Mouse (Mus musculus) ES-E14 (cell line): ENCODE data around the gene Hfe2. TPM values are rescaled to one million over a fixed set of nuclear protein-coding genes. Genes with fewer than 3 reads are reported as not detected.

Source experiments
- DNase-seq: peaks from one replicate; pipeline ENCODE4 v3.0.0-alpha.2; 2013; ENCODE audit warnings: low read depth, low spot score
- H3K27ac ChIP-seq: 2 replicates; pipeline ENCODE4 v1.5.1; 2012; ENCODE audit warnings: low read depth, mild to moderate bottlenecking, low read length, moderate library complexity, mixed read lengths; ENCODE audit not compliant: poor library complexity, insufficient read depth, severe bottlenecking
- H3K36me3 ChIP-seq: 2 replicates; pipeline ENCODE4 v1.6.1; 2012; ENCODE audit warnings: mild to moderate bottlenecking, low read length, moderate library complexity, mixed read lengths; ENCODE audit not compliant: control insufficient read depth, poor library complexity, insufficient read depth, severe bottlenecking
- H3K4me1 ChIP-seq, 2 experiments: fragments of 150-350 bp in 1 of 2; sonication (generic) in 1 of 2; 2 replicates each; pipeline ENCODE4 v1.6.1; 2012; ENCODE audit warnings: low read length in 2 of 2, mild to moderate bottlenecking in 1 of 2, mixed read lengths in 1 of 2; ENCODE audit not compliant: control insufficient read depth in 2 of 2, insufficient read depth in 2 of 2, poor library complexity in 1 of 2
- H3K4me3 ChIP-seq, 2 experiments: fragments of 150-350 bp in 1 of 2; sonication (generic) in 1 of 2; 2 replicates each; pipeline ENCODE4 v1.5.1; 2012; ENCODE audit warnings: low read length in 2 of 2, low read depth in 1 of 2, mild to moderate bottlenecking in 1 of 2, mixed read lengths in 1 of 2; ENCODE audit not compliant: insufficient read depth in 1 of 2, poor library complexity in 1 of 2, severe bottlenecking in 1 of 2
- H3K9ac ChIP-seq: 2 replicates; pipeline ENCODE4 v1.6.1; 2012; ENCODE audit warnings: low read depth, mild to moderate bottlenecking, low read length, mixed read lengths; ENCODE audit not compliant: poor library complexity, insufficient read depth, severe bottlenecking
- H3K9me3 ChIP-seq: fragments of 150-350 bp; sonication (generic); 2 replicates; pipeline ENCODE4 v1.6.1; 2012; ENCODE audit warnings: low read depth, mild to moderate bottlenecking, low read length; ENCODE audit not compliant: control insufficient read depth, insufficient read depth
- CHD2 ChIP-seq: IDR thresholded peaks from 2 replicates; pipeline ENCODE4 v1.6.1; 2014; ENCODE audit warnings: mild to moderate bottlenecking, low read depth, low read length, inconsistent platforms
- HCFC1 ChIP-seq: IDR thresholded peaks from 2 replicates; pipeline ENCODE4 v1.6.1; 2012; ENCODE audit warnings: low read length, inconsistent platforms, borderline replicate concordance; ENCODE audit not compliant: insufficient read depth
- MAFK ChIP-seq: IDR thresholded peaks from 2 replicates; pipeline ENCODE4 v1.6.1; 2014; ENCODE audit warnings: mild to moderate bottlenecking, low read depth, low read length, inconsistent platforms; ENCODE audit not compliant: insufficient read depth
- ZC3H11A ChIP-seq: IDR thresholded peaks from 2 replicates; pipeline ENCODE4 v1.6.1; 2012; ENCODE audit warnings: low read depth, mild to moderate bottlenecking, inconsistent platforms, low read length, borderline replicate concordance
- ZNF384 ChIP-seq: IDR thresholded peaks from 2 replicates; pipeline ENCODE4 v1.6.1; 2012; ENCODE audit warnings: low read depth, low read length, inconsistent platforms
- in situ Hi-C, 2 experiments: fragments of 600-800 bp; cut with MboI; formaldehyde crosslinking; loops; one replicate each; pipeline ENCODE4 v1.15.1; 2025; ENCODE audit warnings: low sequenced_read_pairs in 2 of 2, inconsistent platforms in 1 of 2; ENCODE audit not compliant: unreplicated experiment in 2 of 2
- total RNA-seq: library from RNA; depleted of rRNA; stranded (reverse); fragments of 300-350 nt; gene quantifications from 2 replicates; pipeline ENCODE4 v1.2.3, GENCODE M21; 2012

Gene Hfe2
- total RNA-seq, 1 experiment, result 1.0 TPM

DNA sequence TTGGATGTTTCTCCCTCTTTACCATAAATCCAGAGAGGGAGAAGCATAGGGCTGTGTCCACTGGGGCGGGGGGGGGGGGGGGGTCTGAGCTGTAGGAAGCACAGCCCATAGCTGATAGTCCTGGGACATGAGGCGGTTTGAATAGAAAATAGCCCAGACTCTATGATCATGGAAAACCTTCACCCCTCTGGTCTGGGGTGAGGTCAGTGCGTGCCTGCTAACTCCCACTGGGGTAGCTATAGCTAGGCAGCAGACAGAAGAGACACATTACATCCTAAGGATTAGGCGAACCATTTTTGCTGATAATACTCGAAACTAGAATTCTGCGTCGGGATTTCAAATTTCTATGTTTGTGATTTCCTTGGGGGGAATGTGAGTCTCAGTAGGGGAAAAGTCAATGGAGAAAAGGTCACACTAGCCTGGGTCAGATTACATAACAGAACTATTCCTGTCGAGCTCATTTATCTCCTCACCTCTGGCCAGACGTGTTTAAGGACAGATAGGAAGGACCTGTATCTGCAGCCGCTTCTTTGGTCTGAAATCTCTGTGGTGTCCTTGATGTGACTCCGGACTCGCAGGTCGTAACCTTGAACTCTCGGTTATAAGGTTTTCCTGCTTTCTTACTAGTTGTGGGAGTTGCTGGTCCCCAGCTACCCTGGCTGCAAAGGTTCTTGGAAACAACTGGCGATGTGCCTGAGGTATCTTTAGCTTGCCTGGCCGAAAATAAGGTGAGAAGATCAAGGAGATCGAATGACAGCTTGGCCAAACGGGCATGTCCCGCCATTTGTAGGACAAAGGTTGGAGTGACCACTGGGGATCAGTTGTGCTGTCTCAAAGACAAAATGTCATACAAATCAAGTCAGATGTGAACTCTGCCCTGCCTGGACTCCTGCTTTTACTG is 48.9 kb downstream of the Hfe2 start:
- Histone ChIP-seq H3K4me3 (no peak overlapping the region; a peak in 1 of 4 replicates), H3K9me3 (no peaks in the 10 kb centered on the region), H3K36me3 (no peaks in the 10 kb centered on the region), H3K27ac (no peak overlapping the region; the same call in 1 of the 2 replicates), H3K9ac (peak overlapping the region; percentile 38; the same call in 1 of the 2 replicates), H3K4me1 (peaks cover 8 to 46% of the 10 kb centered on the region in 2 experiments)
- in situ Hi-C loops, result no loop called here
- TF ChIP-seq CHD2 (no peak), HCFC1 (no peak), ZNF384 (no peak), MAFK (no peak), ZC3H11A (no peak)
- DNase-seq, result no peak

DNA sequence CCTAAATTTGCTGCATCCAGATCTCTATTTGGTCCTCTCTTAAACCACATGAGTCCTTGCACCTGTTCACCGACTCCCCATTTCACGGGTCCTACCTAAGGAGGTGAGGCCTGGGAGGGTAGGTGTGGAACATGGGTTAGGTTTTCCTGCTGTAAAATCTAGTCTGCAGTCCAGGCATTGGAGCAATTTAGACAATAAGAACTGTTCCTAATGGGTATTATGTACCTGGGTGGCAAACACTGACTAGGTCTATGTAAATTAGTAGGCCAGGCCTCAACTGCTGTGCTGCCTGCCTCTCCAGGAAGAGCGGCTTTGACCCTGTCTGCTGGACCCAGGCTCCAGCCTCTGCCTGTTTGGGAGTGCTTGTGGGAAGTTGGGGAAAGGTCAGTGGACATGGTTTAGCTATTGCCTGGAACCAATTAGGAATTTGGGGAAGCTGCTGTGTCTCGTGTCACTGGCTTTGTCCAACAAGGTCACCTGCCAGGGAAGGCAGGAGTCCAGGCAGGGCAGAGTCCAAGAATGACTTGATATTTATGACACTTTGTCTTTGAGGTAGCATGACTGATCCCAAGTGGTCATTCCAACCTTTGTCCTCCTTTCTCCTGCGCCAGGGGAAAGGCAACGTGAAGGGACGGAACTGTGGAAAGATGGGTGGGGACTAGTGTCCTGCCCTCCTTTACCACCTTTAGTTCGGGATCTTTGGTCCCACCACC is 50.5 kb downstream of the Hfe2 start:
- H3K36me3 ChIP-seq, result no peaks in the 10 kb centered on the region
- H3K9me3 ChIP-seq, result no peaks in the 10 kb centered on the region
- TF ChIP-seq ZC3H11A, result no peak
- TF ChIP-seq CHD2, result no peak
- no peak for TF ChIP-seq HCFC1
- no peak for TF ChIP-seq ZNF384
- TF ChIP-seq MAFK, result no peak
- peaks cover 6 to 48% of the 10 kb centered on the region in 2 experiments; a peak in 3 of 4 replicates for H3K4me1 ChIP-seq
- peak overlapping the region; percentile 81; the same call in 1 of the 2 replicates for H3K9ac ChIP-seq
- in situ Hi-C loops, result no loop called here
- H3K4me3 ChIP-seq, result peak overlapping the region in 1 of 2 experiments; percentile 56; a peak in 2 of 4 replicates
- DNase-seq, result no peak
- peak overlapping the region; percentile 100 for H3K27ac ChIP-seq

DNA sequence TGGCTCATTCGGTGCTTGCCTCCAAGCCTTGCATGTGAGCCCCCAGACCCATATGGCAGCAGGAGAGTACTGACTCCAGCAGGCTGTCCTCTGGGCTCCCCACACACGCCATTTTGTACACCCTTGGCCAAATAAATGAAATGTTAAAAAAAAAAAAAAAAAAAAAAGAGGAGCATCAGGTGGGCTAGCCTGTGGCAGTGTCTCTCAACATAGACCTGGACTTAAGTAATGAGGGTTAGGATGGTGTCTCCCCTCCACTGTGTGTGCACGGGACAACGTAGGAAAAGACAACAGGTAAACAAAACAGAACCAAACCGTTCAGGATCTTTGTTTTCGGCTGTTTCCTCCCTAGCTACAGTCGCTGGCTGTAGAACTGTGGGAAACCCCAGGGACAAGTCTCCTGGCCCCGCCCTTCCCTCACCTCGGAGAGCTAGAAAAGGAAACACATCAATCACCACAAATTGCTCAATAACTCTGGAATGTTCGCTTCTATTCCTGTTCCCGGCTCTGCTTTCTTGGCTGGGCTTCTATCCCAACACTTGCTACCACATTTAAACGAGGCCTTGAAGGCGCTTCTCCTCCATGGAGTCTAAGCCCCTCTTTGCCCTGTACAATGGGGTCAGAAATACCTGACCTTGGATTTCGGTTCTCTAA is 51.2 kb downstream of the Hfe2 start:
- DNase-seq, result no peak
- H3K27ac ChIP-seq, result peak overlapping the region; percentile 100
- H3K9ac ChIP-seq, result peak overlapping the region; percentile 81
- peaks cover 6 to 47% of the 10 kb centered on the region in 2 experiments; a peak in 3 of 4 replicates for H3K4me1 ChIP-seq
- in situ Hi-C loops, result no loop called here
- H3K9me3 ChIP-seq, result no peaks in the 10 kb centered on the region
- TF ChIP-seq CHD2 (no peak), HCFC1 (no peak), ZNF384 (no peak), MAFK (no peak), ZC3H11A (no peak)
- H3K36me3 ChIP-seq, result no peaks in the 10 kb centered on the region
- H3K4me3 ChIP-seq, result peak overlapping the region; percentile 10 to 56

DNA sequence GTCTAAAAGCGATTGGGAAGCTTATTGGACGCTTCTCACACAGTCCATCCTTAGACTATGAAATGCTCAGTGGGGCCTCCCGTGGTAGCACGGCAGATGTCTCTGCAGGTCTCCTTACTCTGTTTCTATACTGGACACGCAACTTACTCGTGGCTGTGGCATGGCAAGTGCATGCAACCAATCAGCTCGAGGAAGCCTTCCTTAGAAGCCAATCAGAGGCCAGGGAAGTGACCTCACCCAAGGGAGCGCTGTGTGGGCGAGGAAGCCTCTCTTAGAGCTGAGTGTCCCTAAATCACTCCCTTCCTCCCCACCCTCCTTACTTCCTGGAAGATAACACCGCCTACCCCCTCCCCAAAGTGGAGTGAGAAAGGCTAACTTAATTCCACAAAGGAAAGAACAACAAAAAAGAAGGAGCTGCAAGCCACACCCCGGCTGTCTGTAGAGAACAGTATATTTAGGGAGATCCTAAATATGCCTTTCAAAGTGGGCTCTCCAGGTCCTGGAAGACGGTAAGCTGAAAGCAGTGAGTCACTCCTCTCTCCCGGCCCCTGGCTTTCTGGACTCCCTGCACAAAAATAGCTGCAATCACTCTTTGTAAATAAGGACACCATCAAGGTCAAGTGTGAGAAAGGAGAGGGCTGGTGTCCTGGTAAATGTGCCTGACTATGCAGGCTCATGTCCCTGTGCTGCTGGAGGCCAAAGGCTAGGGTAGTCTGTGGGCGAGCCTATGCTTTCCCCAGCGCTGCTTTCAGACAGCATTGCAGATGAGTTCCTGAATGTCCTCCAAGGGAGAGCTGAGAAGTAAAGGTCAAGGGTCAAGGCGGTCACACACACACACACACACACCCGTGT is 51.9 kb downstream of the Hfe2 start, which contains the start of gene Gm16253:
Gene Gm16253 (plus strand): TSS at position 295 of the 852 bp plus-strand sequence.
- TF ChIP-seq HCFC1, result peak; percentile 65; the same call in 1 of the 2 replicates
- TF ChIP-seq CHD2, result peak; percentile 85
- no peak for TF ChIP-seq MAFK
- no peak for TF ChIP-seq ZNF384
- TF ChIP-seq ZC3H11A, result no peak
- in situ Hi-C loops, result no loop called here
- Histone ChIP-seq H3K9ac (peak within 1 kb of the TSS; percentile 81), H3K36me3 (no peaks in the 10 kb centered on the region), H3K4me3 (peak within 1 kb of the TSS; percentile 55 to 56), H3K4me1 (peaks cover 1 to 46% of the 10 kb centered on the region in 2 experiments; a peak in 3 of 4 replicates), H3K9me3 (no peaks in the 10 kb centered on the region), H3K27ac (peak within 1 kb of the TSS; percentile 100)
- DNase-seq, result peak; percentile 97
